Mouse (Mus musculus): Measurements from ENCODE around the gene Dennd2d.

DNA sequence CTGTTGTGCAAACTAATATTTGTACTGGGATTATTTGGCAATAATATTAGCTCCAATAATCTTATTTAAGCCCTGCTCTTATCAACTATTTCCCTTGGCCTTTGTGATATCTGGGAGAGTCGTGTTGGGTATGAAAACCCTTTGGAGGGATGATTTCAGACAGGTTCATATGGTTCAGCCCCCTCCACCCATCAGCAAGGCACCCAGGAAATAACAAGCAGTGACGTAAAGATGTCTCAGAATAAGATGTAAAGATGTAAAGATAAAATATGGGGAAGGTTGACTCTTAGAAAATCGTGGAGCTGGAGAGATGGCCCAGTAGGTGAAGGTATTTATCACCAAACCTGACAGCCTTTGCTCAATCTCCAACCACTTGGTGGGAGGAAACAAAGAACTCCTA, 19.7 kb upstream of the Dennd2d start:
- TF ChIP-seq CTCF (IDR thresholded peaks at IDR 0.05; ENCODE audit: borderline replicate concordance, extremely low read depth, insufficient read depth, insufficient read length) (no peak), POLR2A (IDR thresholded peaks at IDR 0.05; ENCODE audit: borderline replicate concordance, extremely low read depth, insufficient read depth, insufficient read length, poor library complexity, severe bottlenecking) (no peak)
